Mouse (Mus musculus) hindbrain, embryonic 12.5 days (tissue): Measurements from ENCODE around the gene Trip13. TPM values are rescaled to one million over a fixed set of nuclear protein-coding genes. Genes with fewer than 3 reads are reported as not detected.

Experiments
- ATAC-seq: fragments of 200-750 bp; cut with Nextera tagmentation; 2 replicates; pipeline ENCODE4 v1.8.0; 2017; ENCODE audit warnings: moderate TSS enrichment; ENCODE audit not compliant: low FRiP score
- H3K27ac ChIP-seq: fragments of 300-500 bp; sonication (generic); 2 replicates; pipeline ENCODE4 v1.5.1; 2016; ENCODE audit warnings: mild to moderate bottlenecking
- H3K27me3 ChIP-seq: fragments of 300-500 bp; sonication (generic); 2 replicates; pipeline ENCODE4 v1.6.1; 2016; ENCODE audit warnings: mild to moderate bottlenecking
- H3K36me3 ChIP-seq: fragments of 300-500 bp; sonication (generic); 2 replicates; pipeline ENCODE4 v1.6.1; 2016; ENCODE audit warnings: mild to moderate bottlenecking
- H3K4me1 ChIP-seq: fragments of 300-500 bp; sonication (generic); 2 replicates; pipeline ENCODE4 v1.6.1; 2016
- H3K4me2 ChIP-seq: fragments of 300-500 bp; sonication (generic); replicated peaks from 2 replicates; pipeline ENCODE4 v1.6.1; 2016; ENCODE audit warnings: mild to moderate bottlenecking
- H3K4me3 ChIP-seq: fragments of 300-500 bp; sonication (generic); 2 replicates; pipeline ENCODE4 v1.5.1; 2016; ENCODE audit warnings: mild to moderate bottlenecking
- H3K9ac ChIP-seq: fragments of 300-500 bp; sonication (generic); 2 replicates; pipeline ENCODE4 v1.6.1; 2016; ENCODE audit warnings: mild to moderate bottlenecking, moderate library complexity
- H3K9me3 ChIP-seq: fragments of 300-500 bp; sonication (generic); replicated peaks from 2 replicates; pipeline ENCODE4 v1.6.1; 2016; ENCODE audit warnings: mild to moderate bottlenecking
- WGBS: fragments of 180-500 bp; shearing (Covaris S2); methylation state at CpG from one replicate; pipeline ENCODE4 v1.1.7; 2016; 5-methylcytosine and 5-hydroxymethylcytosine counted together
- microRNA-seq: library from miRNA; unstranded; fragments of <30 nt; microRNA quantifications from one replicate; pipeline ENCODE4, GENCODE M21; 2017
- polyA plus RNA-seq: library from polyadenylated mRNA; unstranded; fragments of >200 nt; fragmentation: Nextera tagmentation; extraction: Ambion mirVana; gene quantifications from 2 replicates; pipeline ENCODE4 v1.2.1, GENCODE M21; 2016

The Trip13 gene
- polyA plus RNA-seq, 1 experiment from 2014 or later = 30.7 TPM

DNA sequence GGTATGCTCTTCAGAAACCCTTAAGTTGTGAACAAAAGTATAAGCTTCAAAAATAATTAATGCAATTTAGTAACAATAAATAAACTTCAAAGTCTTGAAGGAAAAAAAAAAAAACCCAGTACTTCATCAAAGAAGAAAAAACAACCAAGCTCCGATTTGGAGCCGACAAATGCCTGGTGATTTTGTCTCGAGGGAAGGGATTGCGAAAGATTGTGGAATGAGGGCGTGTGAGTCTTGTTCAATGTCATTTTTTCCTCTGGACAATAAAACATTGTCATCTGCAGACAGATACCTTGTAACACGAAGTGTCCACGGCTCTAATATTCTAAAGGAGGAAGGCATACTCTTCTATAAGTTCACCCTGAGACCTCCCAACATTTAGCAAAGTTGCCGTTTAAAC is 56.2 kb downstream of the Trip13 start:
- no peaks in the 10 kb centered on the region for H3K36me3 ChIP-seq
- H3K9me3 ChIP-seq = no peaks in the 10 kb centered on the region
- no peak overlapping the region for H3K4me2 ChIP-seq
- H3K27ac ChIP-seq = no peak overlapping the region
- H3K9ac ChIP-seq = no peak overlapping the region
- H3K4me1 ChIP-seq = peaks cover 3% of the 10 kb centered on the region; the same call in 1 of the 2 replicates
- WGBS = 73% methylated on average over 8 of the region's 8 CpGs
- H3K4me3 ChIP-seq = no peak overlapping the region
- no peaks in the 10 kb centered on the region for H3K27me3 ChIP-seq
- no peak for ATAC-seq

DNA sequence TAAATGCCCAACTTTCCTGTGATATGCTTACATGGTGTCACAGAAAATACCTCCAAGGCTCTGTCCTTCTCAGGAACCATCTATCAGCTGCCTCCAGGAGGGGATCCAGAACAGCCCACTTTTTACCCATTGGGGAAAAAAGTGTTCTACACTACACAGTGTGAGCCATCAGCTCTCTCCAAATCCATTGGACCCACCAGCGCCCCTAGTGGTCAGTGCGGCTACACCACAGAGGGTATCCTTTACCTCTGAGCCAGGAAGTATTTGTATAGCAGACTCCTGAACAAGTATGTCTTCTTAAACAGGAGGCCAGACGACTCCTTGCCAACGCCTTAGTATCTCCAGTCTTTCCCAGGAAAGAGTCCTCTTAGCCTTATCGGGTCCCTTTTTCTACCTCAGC is 57.8 kb downstream of the Trip13 start:
- Histone ChIP-seq H3K9me3 (no peaks in the 10 kb centered on the region), H3K4me2 (no peak overlapping the region), H3K27me3 (no peaks in the 10 kb centered on the region), H3K36me3 (no peaks in the 10 kb centered on the region), H3K4me1 (peaks cover 3% of the 10 kb centered on the region; the same call in 1 of the 2 replicates), H3K4me3 (no peak overlapping the region), H3K9ac (no peak overlapping the region), H3K27ac (no peak overlapping the region)
- WGBS = 81% methylated on average over 5 of the region's 5 CpGs
- ATAC-seq = no peak

DNA sequence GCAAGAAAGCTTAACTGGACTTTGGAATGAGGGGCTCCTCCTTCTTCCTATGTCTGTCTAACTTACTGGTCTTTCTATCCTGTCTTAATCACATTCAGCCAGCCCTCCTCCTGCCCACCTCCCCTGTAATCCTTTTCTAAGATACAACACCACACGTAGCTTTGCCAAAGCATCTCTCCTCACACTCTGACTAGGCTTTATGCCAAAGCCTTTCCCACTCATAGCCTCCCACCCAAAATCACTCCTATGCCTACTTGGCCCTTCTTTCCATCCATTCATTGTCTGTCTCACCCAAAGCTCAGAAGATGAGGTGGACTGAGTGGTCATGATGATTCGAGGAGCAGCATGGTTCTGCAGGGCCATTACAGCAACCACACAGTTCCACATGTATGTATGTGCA is 65.4 kb downstream of the Trip13 start:
- Histone ChIP-seq H3K4me1 (0 out of 2 replicates have a peak, but pooled peaks cover 2% of the 10 kb centered on the region), H3K4me2 (no peak overlapping the region), H3K9me3 (no peaks in the 10 kb centered on the region), H3K36me3 (no peaks in the 10 kb centered on the region), H3K27ac (no peak overlapping the region), H3K9ac (no peak overlapping the region), H3K27me3 (no peaks in the 10 kb centered on the region), H3K4me3 (no peak overlapping the region)
- 62% methylated on average over 2 of the region's 2 CpGs for WGBS
- no peak for ATAC-seq

Small RNAs within 50 kb of the gene (microRNA-seq; reads per million reads assigned to microRNA genes)
- gene Gm25197 = not detected

Other genes starting within 250 kb of the Trip13 start
- gene Slc6a19, start 232.9 kb downstream of the Trip13 start, polyA plus RNA-seq = 0.17 and 0.26 TPM in 2 replicates
- 35.9 and 39.3 TPM in 2 replicates for gene Slc12a7, start 204.7 kb downstream of the Trip13 start, polyA plus RNA-seq
- 14.3 and 17.4 TPM in 2 replicates for gene Nkd2, start 90.2 kb downstream of the Trip13 start, polyA plus RNA-seq
- gene Brd9, start within 50 bp of the Trip13 start, polyA plus RNA-seq = 83.8 and 88.4 TPM in 2 replicates
- not detected in 2 replicates for gene Zdhhc11, start 26.1 kb upstream of the Trip13 start, polyA plus RNA-seq
- gene Tppp, start 71.6 kb upstream of the Trip13 start, polyA plus RNA-seq = 6.0 TPM in 2 replicates
- 14.0 and 16.0 TPM in 2 replicates for gene Cep72, start 124.5 kb upstream of the Trip13 start, polyA plus RNA-seq
- gene Slc9a3, start 183.7 kb upstream of the Trip13 start, polyA plus RNA-seq = not detected in 2 replicates